Mouse (Mus musculus) right cerebral cortex, postnatal 4 days (tissue): ENCODE measurements at regions not wholly inside any gene's neighbourhood (a gene's known extent, or its start where the extent isn't known, plus 50 kb on each side); places are given as distances from the start of the nearest gene placed in this dataset.
A peak's percentile ranks its signal among the peaks of the same experiment; 100 is the strongest.

Source experiments
- DNase-seq: peaks from one replicate; pipeline ENCODE4 v3.0.0-alpha.2; 2022

- no peak for DNase-seq
Measured at GRCm38 (mm10) chr10:116726031-116726430, 144.7 kb upstream of the Cnot2 start.

GRCm38 (mm10) chr10:116721986-116722385 lies 140.7 kb upstream of the Cnot2 start:
- no peak for DNase-seq

- DNase-seq: no peak
Measured at GRCm38 (mm10) chr10:116719616-116720015, 138.3 kb upstream of the Cnot2 start.

GRCm38 (mm10) chr10:116717961-116718360 lies 136.7 kb upstream of the Cnot2 start:
- no peak for DNase-seq

- DNase-seq: no peak
Measured at GRCm38 (mm10) chr10:116717017-116717643, 135.8 kb upstream of the Cnot2 start.

GRCm38 (mm10) chr10:116713456-116713855 lies 132.1 kb upstream of the Cnot2 start:
- DNase-seq: no peak

- no peak for DNase-seq
Measured at GRCm38 (mm10) chr10:116707025-116707424, 125.7 kb upstream of the Cnot2 start.

GRCm38 (mm10) chr10:116701281-116701680 lies 120.0 kb upstream of the Cnot2 start:
- DNase-seq: no peak

GRCm38 (mm10) chr10:116699711-116700110 lies 118.4 kb upstream of the Cnot2 start:
- no peak for DNase-seq

GRCm38 (mm10) chr10:116697628-116698316 lies 116.5 kb upstream of the Cnot2 start:
- DNase-seq: no peak

- no peak for DNase-seq
Measured at GRCm38 (mm10) chr10:116693816-116694215, 112.5 kb upstream of the Cnot2 start.

- DNase-seq: no peak
Measured at GRCm38 (mm10) chr10:116686741-116687140, 105.4 kb upstream of the Cnot2 start.

GRCm38 (mm10) chr10:116683374-116683773 lies 102.1 kb upstream of the Cnot2 start:
- DNase-seq: no peak

- DNase-seq: no peak
Measured at GRCm38 (mm10) chr10:116678950-116679735, 97.8 kb upstream of the Cnot2 start.

- no peak for DNase-seq
Measured at GRCm38 (mm10) chr10:116677949-116678348, 96.6 kb upstream of the Cnot2 start.

GRCm38 (mm10) chr10:116675171-116675570 lies 93.9 kb upstream of the Cnot2 start:
- DNase-seq: no peak

- no peak for DNase-seq
Measured at GRCm38 (mm10) chr10:116674348-116674747, 93.0 kb upstream of the Cnot2 start.

GRCm38 (mm10) chr10:116658162-116658962 lies 77.1 kb upstream of the Cnot2 start:
- DNase-seq: no peak

GRCm38 (mm10) chr10:116655891-116656290 lies 74.6 kb upstream of the Cnot2 start:
- DNase-seq: no peak

GRCm38 (mm10) chr10:116655018-116655807 lies 73.9 kb upstream of the Cnot2 start:
- DNase-seq: no peak

GRCm38 (mm10) chr10:116654091-116654490 lies 72.8 kb upstream of the Cnot2 start:
- DNase-seq: no peak

GRCm38 (mm10) chr10:116653511-116653945 lies 72.2 kb upstream of the Cnot2 start:
- peak; percentile 46 for DNase-seq
